Mouse (Mus musculus) liver, adult 2 months (tissue): Measurements from ENCODE around the gene Ppid. TPM values are rescaled to one million over a fixed set of nuclear protein-coding genes. Genes with fewer than 3 reads are reported as not detected.

ENCODE experiments used
- DNase-seq: peaks from one replicate; pipeline ENCODE4 v3.0.0-alpha.2; 2011; ENCODE audit warnings: low read depth, low spot score; ENCODE audit errors: extremely low read depth
- H3K27ac ChIP-seq: fragments of 200-500 bp; replicated peaks from 2 replicates; pipeline ENCODE4 v1.5.1; 2012; ENCODE audit warnings: low read depth, mild to moderate bottlenecking, control low read depth, inconsistent platforms, low read length; ENCODE audit not compliant: insufficient read depth
- H3K27me3 ChIP-seq: fragments of 200-500 bp; 2 replicates; pipeline ENCODE4 v1.6.1; 2012; ENCODE audit warnings: mild to moderate bottlenecking, moderate library complexity, low read length, inconsistent platforms; ENCODE audit not compliant: control insufficient read depth, insufficient read depth
- H3K36me3 ChIP-seq: fragments of 200-500 bp; 2 replicates; pipeline ENCODE4 v1.6.1; 2012; ENCODE audit warnings: low read length, inconsistent platforms; ENCODE audit not compliant: control insufficient read depth, insufficient read depth
- H3K4me1 ChIP-seq: fragments of 200-500 bp; 2 replicates; pipeline ENCODE4 v1.6.1; 2011; ENCODE audit warnings: low read length; ENCODE audit not compliant: control insufficient read depth, insufficient read depth
- H3K4me3 ChIP-seq: fragments of 200-500 bp; 2 replicates; pipeline ENCODE4 v1.5.1; 2011; ENCODE audit warnings: low read depth, mild to moderate bottlenecking, control low read depth, low read length, moderate library complexity; ENCODE audit not compliant: insufficient read depth
- H3K79me2 ChIP-seq: fragments of 200-500 bp; 2 replicates; pipeline ENCODE4 v1.6.1; 2012; ENCODE audit warnings: inconsistent platforms, mild to moderate bottlenecking, low read length, moderate library complexity; ENCODE audit not compliant: control insufficient read depth, insufficient read depth
- H3K9ac ChIP-seq: fragments of 200-500 bp; 2 replicates; pipeline ENCODE4 v1.6.1; 2012; ENCODE audit warnings: low read depth, mild to moderate bottlenecking, control low read depth, inconsistent platforms, low read length
- CTCF ChIP-seq: fragments of 200-500 bp; IDR thresholded peaks from 2 replicates; pipeline ENCODE4 v1.5.1; 2011; ENCODE audit warnings: low read depth, low read length, control low read depth
- POLR2A ChIP-seq: fragments of 200-500 bp; IDR thresholded peaks from 2 replicates; pipeline ENCODE4 v1.6.1; 2011; ENCODE audit warnings: low read length, control low read depth; ENCODE audit not compliant: insufficient read depth; ENCODE audit errors: extremely low read depth
- WGBS: fragments of 180-500 bp; shearing (Covaris S2); methylation state at CpG from one replicate; pipeline ENCODE4 v1.1.7; 2018; 5-methylcytosine and 5-hydroxymethylcytosine counted together
- polyA plus RNA-seq: library from polyadenylated mRNA; depleted of rRNA; stranded (reverse); fragments of >200 nt; gene quantifications from 2 replicates; pipeline ENCODE4 v1.2.3, GENCODE M21; 2012; rRNA removed
- total RNA-seq: library from RNA; depleted of rRNA; stranded (reverse); fragments of >200 nt; gene quantifications from 2 replicates; pipeline ENCODE4 v1.2.3, GENCODE M21; 2014; rRNA removed

Ppid gene
- total and polyA plus RNA-seq, 2 experiments: 7.1 to 33.3 TPM

DNA sequence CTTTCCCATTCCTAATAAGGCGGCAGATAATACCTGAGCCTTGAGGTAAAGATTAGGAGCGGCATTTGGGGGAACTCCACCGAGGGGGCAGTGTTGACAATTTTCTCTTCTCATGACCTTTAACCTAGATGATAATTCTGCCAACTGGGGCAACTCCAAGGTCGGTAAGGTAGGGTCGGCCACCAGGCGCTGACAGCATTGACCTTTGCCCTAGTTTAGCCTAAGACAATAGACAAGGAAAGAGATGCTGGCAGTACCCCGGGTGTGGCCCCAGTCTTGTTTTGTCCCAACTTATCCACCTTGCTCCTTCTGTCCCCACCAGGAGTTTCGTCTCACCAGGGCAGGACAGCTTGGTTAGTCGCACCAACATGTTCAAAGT is 37.0 kb downstream of the Ppid start:
- no peak for TF ChIP-seq CTCF
- TF ChIP-seq POLR2A: no peak
- peak overlapping the region; percentile 92 for H3K27ac ChIP-seq
- no peaks in the 10 kb centered on the region; the same call in 1 of the 2 replicates for H3K79me2 ChIP-seq
- peaks cover under 1% of the 10 kb centered on the region; the same call in 1 of the 2 replicates for H3K36me3 ChIP-seq
- WGBS: under 1% methylated on average over 9 of the region's 9 CpGs
- peak; percentile 79 for DNase-seq
- peaks cover 2% of the 10 kb centered on the region for H3K4me1 ChIP-seq
- peak overlapping the region; percentile 75 for H3K9ac ChIP-seq
- no peaks in the 10 kb centered on the region for H3K27me3 ChIP-seq
- peak overlapping the region; percentile 77 for H3K4me3 ChIP-seq

DNA sequence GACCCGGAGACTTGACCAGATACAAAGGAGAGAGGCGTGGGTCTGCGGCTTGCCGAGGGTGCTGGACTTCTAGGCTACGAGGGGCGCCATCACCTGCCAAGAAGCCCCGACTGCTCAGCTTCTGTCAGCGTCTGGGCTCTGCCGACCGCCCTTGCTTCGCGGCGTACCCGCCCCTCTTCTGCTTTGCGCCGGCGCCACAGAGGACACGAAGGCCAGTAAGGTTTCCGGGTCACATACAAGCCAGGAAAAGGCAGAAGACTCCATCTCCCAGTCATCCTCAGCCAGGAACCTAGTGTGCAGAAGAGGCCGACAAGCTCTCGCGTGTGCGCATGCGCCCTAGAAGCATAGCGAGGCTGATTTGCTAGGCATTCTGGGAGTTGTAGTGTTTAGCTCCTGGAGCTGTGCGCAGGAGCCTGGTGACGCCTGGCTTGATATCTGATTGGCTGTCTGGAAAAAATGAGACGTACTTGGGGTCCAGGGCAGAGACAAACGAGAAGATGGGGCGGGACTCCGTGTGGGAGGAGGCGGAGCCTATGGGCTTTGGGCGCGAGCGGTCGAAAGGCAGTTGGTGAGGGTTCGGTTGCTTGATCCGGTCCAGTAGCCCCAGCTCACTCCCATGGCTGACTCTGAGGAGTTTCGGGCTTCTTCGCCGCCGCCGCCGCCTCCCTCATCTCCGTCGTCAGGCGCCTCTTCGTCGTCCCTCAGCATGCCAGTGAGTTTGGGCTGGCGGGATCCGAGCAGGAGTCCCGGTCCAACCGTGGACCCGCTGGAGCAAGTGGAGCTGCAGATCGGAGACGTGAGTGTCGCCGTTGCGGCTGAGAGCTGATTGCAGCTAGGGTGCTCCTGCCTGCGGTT is 37.6 kb downstream of the Ppid start, which contains the start of gene 4930579G24Rik:
Gene 4930579G24Rik, plus strand, starts transcription at position 519 of the 855 bp plus-strand sequence.
- Histone ChIP-seq H3K4me3 (peak within 1 kb of the TSS; percentile 77), H3K27me3 (no peaks in the 10 kb centered on the region), H3K79me2 (no peaks in the 10 kb centered on the region; the same call in 1 of the 2 replicates), H3K4me1 (peaks cover 2% of the 10 kb centered on the region), H3K36me3 (no peaks in the 10 kb centered on the region), H3K27ac (peak within 1 kb of the TSS; percentile 92), H3K9ac (peak within 1 kb of the TSS; percentile 75)
- peak; percentile 100 for DNase-seq
- under 1% methylated on average over 60 of the region's 60 CpGs for WGBS
- no peak for TF ChIP-seq CTCF
- TF ChIP-seq POLR2A: peak; percentile 88

DNA sequence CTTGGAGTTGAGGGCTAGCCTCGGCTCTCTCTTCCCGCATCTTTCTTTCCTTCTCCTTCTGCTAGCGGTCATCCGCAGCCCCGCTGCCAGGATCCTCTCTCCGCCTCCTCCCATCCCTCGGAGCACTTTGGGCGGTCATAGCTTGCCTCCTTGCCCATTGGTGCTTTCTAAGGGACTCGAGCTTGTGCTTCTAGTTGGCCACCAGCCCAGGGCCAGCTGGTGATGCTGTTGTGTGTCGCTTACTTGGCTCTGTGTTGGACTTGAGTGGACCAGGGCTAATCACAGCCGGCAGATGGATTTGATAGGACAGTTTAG is 38.2 kb downstream of the Ppid start, which contains the start of gene Etfdh:
Gene Etfdh, minus strand, starts transcription at position 85 of the 315 bp plus-strand sequence.
- peak; percentile 73 for DNase-seq
- no peak for TF ChIP-seq POLR2A
- TF ChIP-seq CTCF: no peak
- H3K9ac ChIP-seq: peak within 1 kb of the TSS; percentile 75
- H3K4me1 ChIP-seq: peaks cover 2% of the 10 kb centered on the region
- WGBS: under 1% methylated on average over 11 of the region's 11 CpGs
- H3K36me3 ChIP-seq: no peaks in the 10 kb centered on the region
- no peaks in the 10 kb centered on the region; the same call in 1 of the 2 replicates for H3K79me2 ChIP-seq
- peak within 1 kb of the TSS; percentile 92 for H3K27ac ChIP-seq
- no peaks in the 10 kb centered on the region for H3K27me3 ChIP-seq
- peak within 1 kb of the TSS; percentile 77 for H3K4me3 ChIP-seq

DNA sequence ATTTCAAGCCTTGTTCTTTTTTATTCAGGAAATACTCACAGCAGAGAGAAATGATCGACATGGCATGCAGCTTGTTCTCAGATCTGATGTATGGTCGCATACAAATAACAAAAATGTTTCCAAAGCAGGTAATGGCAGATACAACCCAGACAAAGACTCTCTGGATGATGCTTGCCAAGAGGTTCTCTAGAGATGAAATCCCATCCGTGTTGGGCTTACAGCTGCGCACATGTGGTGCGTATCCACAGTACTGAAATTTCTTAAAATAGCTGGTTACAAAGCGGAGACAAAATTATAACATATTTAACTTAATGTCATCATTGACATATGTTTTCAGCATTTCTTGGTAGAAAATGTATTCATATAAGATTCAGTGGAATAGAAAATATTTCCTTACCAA is 61.0 kb downstream of the Ppid start:
- no peak for DNase-seq
- Histone ChIP-seq H3K36me3 (no peaks in the 10 kb centered on the region), H3K27me3 (no peaks in the 10 kb centered on the region), H3K9ac (no peak overlapping the region), H3K27ac (no peak overlapping the region), H3K4me3 (no peak overlapping the region), H3K4me1 (no peaks in the 10 kb centered on the region), H3K79me2 (no peaks in the 10 kb centered on the region)
- 91% methylated on average over 6 of the region's 6 CpGs for WGBS
- TF ChIP-seq POLR2A (no peak), CTCF (no peak)

Other genes starting within 250 kb of the Ppid start
- gene Fnip2, start 23.5 kb upstream of the Ppid start, total RNA-seq: 43.3 and 46.7 TPM in 2 replicates
- gene Fnip2, start 23.5 kb upstream of the Ppid start, polyA plus RNA-seq: 4.9 and 6.3 TPM in 2 replicates
- gene 4930579G24Rik, start 37.7 kb downstream of the Ppid start, total RNA-seq: 0.37 and 0.74 TPM in 2 replicates
- 0.35 and 0.55 TPM in 2 replicates for gene 4930579G24Rik, start 37.7 kb downstream of the Ppid start, polyA plus RNA-seq
- 199 and 240 TPM in 2 replicates for gene Etfdh, start 38.2 kb downstream of the Ppid start, total RNA-seq
- gene Etfdh, start 38.2 kb downstream of the Ppid start, polyA plus RNA-seq: 664 and 680 TPM in 2 replicates
- not detected in 2 replicates for gene Rxfp1, start 146.5 kb downstream of the Ppid start, total RNA-seq
- gene Rxfp1, start 146.5 kb downstream of the Ppid start, polyA plus RNA-seq: not detected in 2 replicates